Mouse (Mus musculus) limb, embryonic 13.5 days (tissue): Measurements from ENCODE around the gene Wdr76. TPM values are rescaled to one million over a fixed set of nuclear protein-coding genes. Genes with fewer than 3 reads are reported as not detected.
A peak's percentile ranks its signal among the peaks of the same experiment; 100 is the strongest.

Experiments used
- ATAC-seq: fragments of 200-750 bp; cut with Nextera tagmentation; 2 replicates; pipeline ENCODE4 v1.8.0; 2017; ENCODE audit warnings: low read depth, moderate number of reproducible peaks, moderate TSS enrichment; ENCODE audit not compliant: low FRiP score
- H3K27ac ChIP-seq: fragments of 300-500 bp; sonication (generic); 2 replicates; pipeline ENCODE4 v1.5.1; 2015; ENCODE audit warnings: inconsistent platforms, mild to moderate bottlenecking, moderate library complexity
- H3K27me3 ChIP-seq: fragments of 300-500 bp; sonication (generic); 2 replicates; pipeline ENCODE4 v1.6.1; 2015; ENCODE audit warnings: mild to moderate bottlenecking, inconsistent platforms
- H3K36me3 ChIP-seq: fragments of 300-500 bp; sonication (generic); 2 replicates; pipeline ENCODE4 v1.6.1; 2015; ENCODE audit warnings: inconsistent platforms, mild to moderate bottlenecking, moderate library complexity
- H3K4me1 ChIP-seq: fragments of 300-500 bp; sonication (generic); 2 replicates; pipeline ENCODE4 v1.6.1; 2015; ENCODE audit warnings: inconsistent platforms
- H3K4me2 ChIP-seq: fragments of 300-500 bp; sonication (generic); replicated peaks from 2 replicates; pipeline ENCODE4 v1.6.1; 2015; ENCODE audit warnings: inconsistent platforms, mild to moderate bottlenecking, moderate library complexity
- H3K4me3 ChIP-seq: fragments of 300-500 bp; sonication (generic); 2 replicates; pipeline ENCODE4 v1.5.1; 2015; ENCODE audit warnings: moderate library complexity, mild to moderate bottlenecking, inconsistent platforms
- H3K9ac ChIP-seq: fragments of 300-500 bp; sonication (generic); 2 replicates; pipeline ENCODE4 v1.6.1; 2015; ENCODE audit warnings: mild to moderate bottlenecking, inconsistent platforms
- H3K9me3 ChIP-seq: fragments of 300-500 bp; sonication (generic); 2 replicates; pipeline ENCODE4 v1.6.1; 2016; ENCODE audit warnings: inconsistent platforms
- WGBS: fragments of 180-500 bp; shearing (Covaris S2); methylation state at CpG from one replicate; pipeline ENCODE4 v1.1.7; 2015; 5-methylcytosine and 5-hydroxymethylcytosine counted together
- polyA plus RNA-seq: library from polyadenylated mRNA; unstranded; fragments of >200 nt; fragmentation: Nextera tagmentation; extraction: Ambion mirVana; gene quantifications from 2 replicates; pipeline ENCODE4 v1.2.1, GENCODE M21; 2015

The Wdr76 gene
- polyA plus RNA-seq, 1 experiment from 2014 or later = 8.2 TPM

DNA sequence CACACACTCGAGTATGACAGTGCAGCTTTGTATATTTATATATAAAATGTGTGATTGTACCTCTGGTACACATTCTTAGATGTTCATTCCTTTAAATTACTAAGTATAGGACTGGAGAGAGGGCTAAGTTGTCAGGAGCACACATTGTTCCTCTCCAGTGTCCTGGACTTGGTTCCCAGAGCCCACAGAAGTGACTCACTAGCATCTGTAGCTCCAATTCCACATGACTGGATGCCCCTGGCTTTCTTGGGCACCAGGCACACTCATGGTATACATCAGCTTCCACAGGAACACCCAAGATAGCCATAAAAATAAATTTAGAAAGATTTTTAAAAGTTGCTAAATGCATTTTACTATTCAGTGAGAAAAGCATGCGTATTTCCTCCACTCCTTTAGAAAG is 18.5 kb downstream of the Wdr76 start:
- ATAC-seq = no peak
- Histone ChIP-seq H3K4me3 (no peak overlapping the region), H3K9ac (no peak overlapping the region), H3K9me3 (no peaks in the 10 kb centered on the region), H3K4me1 (no peaks in the 10 kb centered on the region), H3K27ac (no peak overlapping the region), H3K27me3 (no peaks in the 10 kb centered on the region), H3K4me2 (no peak overlapping the region), H3K36me3 (peaks cover 44% of the 10 kb centered on the region)
- WGBS = 82% methylated on average over 2 of the region's 2 CpGs

DNA sequence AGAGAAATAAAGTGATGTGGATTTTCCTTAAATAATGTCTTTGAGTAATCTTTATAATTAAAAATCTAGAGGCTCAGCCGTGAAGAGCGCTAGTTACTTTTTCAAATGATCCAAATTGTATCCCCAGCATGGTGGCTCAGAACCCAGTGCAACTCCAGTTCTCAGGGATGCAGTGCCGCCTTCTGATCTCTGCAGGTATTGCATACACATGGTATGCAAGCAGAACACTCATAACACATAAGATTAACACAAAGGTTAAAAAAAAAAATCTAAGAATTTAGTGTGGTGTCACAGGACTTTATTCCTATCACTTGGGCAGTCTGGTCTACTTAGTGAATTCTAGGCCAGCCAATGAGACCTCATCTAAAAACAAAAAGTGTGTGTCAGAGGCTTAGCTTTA is 38.3 kb downstream of the Wdr76 start:
- Histone ChIP-seq H3K4me1 (no peaks in the 10 kb centered on the region), H3K4me3 (no peak overlapping the region), H3K27ac (no peak overlapping the region), H3K36me3 (peaks cover 38% of the 10 kb centered on the region), H3K9me3 (no peaks in the 10 kb centered on the region), H3K4me2 (no peak overlapping the region), H3K9ac (no peak overlapping the region), H3K27me3 (no peaks in the 10 kb centered on the region)
- ATAC-seq = no peak
- WGBS = 84% methylated on average over 3 of the region's 3 CpGs

DNA sequence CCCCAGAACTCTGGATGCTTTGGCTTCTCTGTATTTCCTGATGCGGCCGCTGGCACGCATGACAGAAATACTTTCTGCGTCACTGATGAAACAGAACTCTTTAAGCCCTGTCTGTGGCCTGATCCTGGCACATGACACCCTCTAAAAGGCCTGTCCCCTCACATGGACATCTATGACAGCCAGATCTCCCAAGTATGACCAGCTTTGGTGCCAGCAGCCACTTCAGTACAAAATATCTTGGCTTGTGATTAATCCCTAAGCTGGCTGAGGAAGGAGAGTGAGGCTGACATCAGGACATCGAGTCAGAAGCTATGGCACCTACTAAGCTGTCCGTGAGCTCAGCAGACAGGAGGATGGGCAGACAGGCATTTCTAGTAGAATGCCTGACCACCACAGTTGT is 43.1 kb downstream of the Wdr76 start:
- Histone ChIP-seq H3K27ac (no peak overlapping the region), H3K9ac (no peak overlapping the region)
- ATAC-seq = no peak

DNA sequence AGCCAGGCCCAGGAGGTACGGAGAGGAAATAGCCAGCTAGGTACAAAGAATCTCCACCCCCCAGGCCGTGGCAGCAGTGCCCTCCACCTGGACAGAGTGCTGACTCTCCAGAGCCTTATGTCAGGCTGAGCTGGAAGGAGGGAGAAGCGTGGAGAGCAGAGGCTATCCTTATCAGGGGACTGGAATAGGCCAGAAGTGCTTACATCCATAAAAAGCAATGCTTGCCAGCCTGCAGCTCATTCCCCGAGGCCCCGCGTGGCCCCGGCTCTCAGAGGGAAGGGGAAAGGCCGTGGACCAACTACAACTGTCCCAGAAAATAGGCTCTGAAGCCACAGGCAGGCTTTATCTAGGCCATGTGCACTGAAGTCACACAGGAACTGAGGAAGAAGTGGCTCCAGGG is 44.7 kb downstream of the Wdr76 start:
- H3K4me2 ChIP-seq = no peak overlapping the region
- no peak overlapping the region for H3K9ac ChIP-seq
- no peaks in the 10 kb centered on the region for H3K27me3 ChIP-seq
- no peaks in the 10 kb centered on the region for H3K9me3 ChIP-seq
- H3K4me1 ChIP-seq = peaks cover 16% of the 10 kb centered on the region
- no peak overlapping the region for H3K4me3 ChIP-seq
- WGBS = 70% methylated on average over 8 of the region's 8 CpGs
- H3K27ac ChIP-seq = no peak overlapping the region
- no peak for ATAC-seq
- peaks cover 3% of the 10 kb centered on the region; the same call in 1 of the 2 replicates for H3K36me3 ChIP-seq

More for the DNA sequence above, 43.1 kb downstream of the Wdr76 start:
- Histone ChIP-seq H3K4me3 (no peak overlapping the region), H3K9me3 (no peaks in the 10 kb centered on the region), H3K4me2 (no peak overlapping the region), H3K36me3 (peaks cover 14% of the 10 kb centered on the region; the same call in 1 of the 2 replicates), H3K4me1 (peaks cover 9% of the 10 kb centered on the region), H3K27me3 (no peaks in the 10 kb centered on the region)
- WGBS = 90% methylated on average over 6 of the region's 6 CpGs

DNA sequence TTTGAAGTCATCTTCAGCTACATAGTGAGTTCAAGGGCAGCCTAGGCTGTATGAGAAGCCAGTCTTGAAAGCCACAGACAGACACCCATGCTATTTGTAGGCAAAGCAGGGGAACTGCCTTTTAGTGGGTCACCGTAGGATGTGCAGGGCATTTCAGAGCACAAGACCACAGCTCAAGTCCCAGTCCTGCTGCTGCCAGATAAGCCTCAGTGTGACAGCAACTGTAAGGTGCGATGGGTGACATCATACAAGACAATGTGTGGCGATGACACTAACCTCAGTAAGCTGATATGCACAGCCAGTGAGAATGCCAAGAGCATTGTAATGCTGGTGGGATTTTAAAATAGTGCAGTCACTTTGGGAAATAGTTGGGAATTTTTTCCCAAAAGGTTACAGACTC is 56.6 kb downstream of the Wdr76 start:
- Histone ChIP-seq H3K36me3 (no peaks in the 10 kb centered on the region), H3K27me3 (no peaks in the 10 kb centered on the region), H3K4me3 (no peak overlapping the region), H3K9ac (no peak overlapping the region), H3K9me3 (no peaks in the 10 kb centered on the region), H3K4me2 (no peak overlapping the region), H3K27ac (no peak overlapping the region), H3K4me1 (no peaks in the 10 kb centered on the region)
- 93% methylated on average over 3 of the region's 3 CpGs for WGBS
- ATAC-seq = no peak

DNA sequence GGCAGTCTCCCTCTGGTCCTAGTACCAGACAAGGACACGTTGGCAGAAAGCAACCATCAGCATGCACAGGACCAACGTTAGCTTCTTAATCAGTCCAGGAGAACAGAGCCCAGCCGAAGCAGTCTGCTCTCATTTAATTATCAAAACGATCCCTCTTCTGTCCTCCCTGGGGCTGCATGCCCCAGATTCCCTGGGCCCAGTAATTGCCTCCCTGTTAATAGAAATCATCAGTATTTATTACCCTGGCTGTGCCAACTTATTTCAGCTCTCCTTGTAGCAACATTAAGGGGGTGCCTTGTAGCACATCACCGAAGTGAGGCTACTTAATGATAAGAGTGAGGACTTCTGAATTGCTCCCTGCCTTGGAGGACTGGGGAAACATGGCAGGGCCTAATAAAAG is 59.4 kb downstream of the Wdr76 start:
- H3K9me3 ChIP-seq = no peaks in the 10 kb centered on the region
- no peak overlapping the region for H3K4me3 ChIP-seq
- no peak for ATAC-seq
- H3K9ac ChIP-seq = no peak overlapping the region
- H3K4me1 ChIP-seq = no peaks in the 10 kb centered on the region
- H3K27ac ChIP-seq = no peak overlapping the region
- WGBS = 28% methylated on average over 5 of the region's 5 CpGs
- H3K27me3 ChIP-seq = no peaks in the 10 kb centered on the region
- no peaks in the 10 kb centered on the region for H3K36me3 ChIP-seq
- no peak overlapping the region for H3K4me2 ChIP-seq

DNA sequence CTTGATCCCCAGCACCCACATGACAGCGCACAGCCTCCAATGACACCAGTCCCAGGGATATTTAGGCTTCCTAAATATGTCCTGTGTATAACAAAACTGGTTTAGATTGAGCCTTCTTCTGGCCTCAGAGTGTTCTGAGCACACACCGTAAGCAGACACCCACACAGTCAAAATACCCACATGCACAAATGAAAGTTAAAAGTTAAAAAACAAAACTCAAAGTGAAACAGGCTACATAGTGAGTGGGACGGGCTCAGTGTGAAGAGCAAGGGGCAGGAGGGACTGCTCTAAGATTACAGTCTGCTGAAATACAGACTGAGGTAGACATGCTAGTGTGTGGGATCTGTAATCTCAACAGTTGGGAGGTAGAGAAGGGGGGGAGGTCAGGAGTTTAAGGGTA is 63.5 kb downstream of the Wdr76 start:
- H3K27me3 ChIP-seq = no peaks in the 10 kb centered on the region
- WGBS = 87% methylated on average over 3 of the region's 3 CpGs
- no peak overlapping the region for H3K4me2 ChIP-seq
- no peaks in the 10 kb centered on the region for H3K36me3 ChIP-seq
- H3K4me3 ChIP-seq = no peak overlapping the region
- no peak for ATAC-seq
- no peaks in the 10 kb centered on the region for H3K9me3 ChIP-seq
- H3K27ac ChIP-seq = no peak overlapping the region
- no peak overlapping the region for H3K9ac ChIP-seq
- no peaks in the 10 kb centered on the region for H3K4me1 ChIP-seq

DNA sequence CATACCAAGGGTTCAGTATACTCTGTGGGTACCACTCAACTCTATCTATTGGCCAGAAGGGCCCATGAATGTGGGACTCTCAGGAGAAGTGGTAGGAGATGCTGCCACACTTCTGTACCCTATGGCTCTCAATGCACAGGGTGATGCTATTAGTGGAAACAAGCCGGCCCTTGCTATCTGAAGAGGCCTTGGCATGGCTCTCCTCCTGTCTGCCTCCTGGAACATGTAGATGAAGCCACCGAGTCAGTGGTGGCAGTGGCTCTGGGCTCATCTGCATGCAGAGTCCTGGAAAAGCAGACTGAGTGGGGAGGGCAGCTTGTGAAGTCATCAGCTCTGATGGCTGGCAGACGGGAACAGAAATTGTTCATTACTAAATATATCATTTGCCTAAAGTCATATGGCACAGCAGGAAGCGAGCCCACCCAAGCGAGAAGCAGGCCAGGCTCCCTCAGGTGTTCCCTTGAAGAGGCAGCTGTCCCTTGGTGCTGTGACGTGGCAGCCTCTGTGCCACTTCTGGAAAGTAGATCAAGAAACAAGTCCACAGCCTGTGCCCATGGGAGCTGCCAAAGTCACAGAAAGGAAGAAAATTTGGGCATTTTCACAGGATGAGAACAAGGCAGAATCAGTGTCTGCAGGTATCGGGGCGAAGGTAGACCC is 64.6 kb downstream of the Wdr76 start:
- H3K9me3 ChIP-seq = no peaks in the 10 kb centered on the region
- H3K4me2 ChIP-seq = no peak overlapping the region
- no peak overlapping the region for H3K4me3 ChIP-seq
- no peak overlapping the region for H3K9ac ChIP-seq
- no peak for ATAC-seq
- H3K27me3 ChIP-seq = no peaks in the 10 kb centered on the region
- H3K36me3 ChIP-seq = no peaks in the 10 kb centered on the region
- 68% methylated on average over 8 of the region's 8 CpGs for WGBS
- H3K4me1 ChIP-seq = peaks cover 8% of the 10 kb centered on the region
- H3K27ac ChIP-seq = no peak overlapping the region

DNA sequence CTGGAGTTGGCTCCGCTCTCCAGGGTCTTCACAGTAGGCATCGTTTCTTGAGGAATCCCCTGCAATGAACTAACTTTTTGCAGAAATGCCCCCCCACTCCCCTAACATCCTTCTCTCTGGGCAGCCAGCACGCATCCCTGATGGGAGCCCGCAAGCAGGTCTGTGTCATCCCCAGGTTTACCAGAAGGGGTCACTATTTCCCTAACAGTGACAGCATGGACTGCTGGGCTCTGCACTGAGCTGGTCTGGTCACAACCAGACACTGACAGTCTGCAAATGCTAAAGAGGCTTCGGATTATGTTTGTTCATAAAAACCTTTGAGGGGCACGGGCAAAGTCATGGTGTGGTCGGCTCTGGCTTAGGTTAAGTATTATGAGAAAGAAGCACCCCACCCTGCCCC is 65.3 kb downstream of the Wdr76 start:
- Histone ChIP-seq H3K9me3 (no peaks in the 10 kb centered on the region), H3K4me2 (no peak overlapping the region), H3K4me3 (no peak overlapping the region), H3K36me3 (no peaks in the 10 kb centered on the region), H3K4me1 (peaks cover 8% of the 10 kb centered on the region), H3K9ac (no peak overlapping the region), H3K27me3 (no peaks in the 10 kb centered on the region), H3K27ac (no peak overlapping the region)
- WGBS = 17% methylated on average over 7 of the region's 7 CpGs
- peak; percentile 73 for ATAC-seq

DNA sequence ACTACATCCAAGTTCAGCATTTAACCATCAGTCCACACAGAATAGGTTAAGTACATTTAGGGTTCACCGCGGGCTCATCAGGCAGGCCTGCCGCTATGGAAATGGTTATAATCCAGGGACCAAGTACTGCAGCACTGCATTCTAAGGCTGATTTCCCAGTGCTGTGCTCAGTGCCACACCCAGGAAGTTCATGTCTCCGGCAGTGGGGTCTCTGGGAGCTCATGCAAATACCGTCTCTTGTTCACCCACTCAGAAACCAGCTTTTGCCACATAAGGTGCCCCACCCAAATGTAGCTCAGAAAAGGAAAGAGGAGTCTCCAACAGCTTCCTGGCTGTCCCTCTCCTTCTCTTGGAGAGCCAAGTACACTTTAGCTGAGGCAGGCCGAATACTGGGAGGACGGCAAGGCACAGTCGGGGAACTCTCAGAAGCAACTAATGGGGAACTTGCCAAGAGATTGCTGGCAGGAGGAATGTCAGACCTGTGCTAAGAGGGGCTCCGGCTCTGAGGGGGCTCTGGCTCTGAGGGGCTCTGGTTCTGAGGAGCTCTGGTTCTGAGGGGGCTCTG is 67.6 kb downstream of the Wdr76 start:
- Histone ChIP-seq H3K36me3 (no peaks in the 10 kb centered on the region), H3K4me3 (no peak overlapping the region), H3K27ac (no peak overlapping the region), H3K4me1 (peaks cover 8% of the 10 kb centered on the region), H3K27me3 (no peaks in the 10 kb centered on the region), H3K4me2 (no peak overlapping the region), H3K9ac (no peak overlapping the region), H3K9me3 (no peaks in the 10 kb centered on the region)
- WGBS = 79% methylated on average over 9 of the region's 9 CpGs
- ATAC-seq = no peak

DNA sequence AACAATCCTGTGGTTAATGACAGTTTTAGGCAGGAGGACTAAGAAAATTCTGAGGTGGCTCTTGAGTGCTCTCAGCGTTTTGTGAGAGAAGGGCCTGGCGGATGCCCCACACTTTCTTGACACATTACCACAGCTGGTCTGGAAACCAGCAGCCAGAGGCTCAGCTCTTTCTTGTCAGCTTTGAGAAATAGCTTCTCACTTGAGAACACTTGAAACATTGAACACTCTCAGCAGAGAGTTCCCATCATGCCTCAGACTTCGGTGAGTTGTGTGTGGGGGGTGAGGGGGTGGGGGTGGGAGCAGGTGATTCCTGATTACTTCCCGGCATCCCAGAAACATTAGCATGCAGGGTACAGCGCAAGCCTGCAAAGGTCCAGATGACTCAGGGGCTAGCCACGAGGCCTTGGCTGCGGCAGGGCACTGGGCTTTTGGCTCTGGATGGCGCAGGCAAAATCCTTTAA is 69.2 kb downstream of the Wdr76 start:
- ATAC-seq = no peak
- no peak overlapping the region for H3K9ac ChIP-seq
- no peak overlapping the region; the same call in 1 of the 2 replicates for H3K27ac ChIP-seq

DNA sequence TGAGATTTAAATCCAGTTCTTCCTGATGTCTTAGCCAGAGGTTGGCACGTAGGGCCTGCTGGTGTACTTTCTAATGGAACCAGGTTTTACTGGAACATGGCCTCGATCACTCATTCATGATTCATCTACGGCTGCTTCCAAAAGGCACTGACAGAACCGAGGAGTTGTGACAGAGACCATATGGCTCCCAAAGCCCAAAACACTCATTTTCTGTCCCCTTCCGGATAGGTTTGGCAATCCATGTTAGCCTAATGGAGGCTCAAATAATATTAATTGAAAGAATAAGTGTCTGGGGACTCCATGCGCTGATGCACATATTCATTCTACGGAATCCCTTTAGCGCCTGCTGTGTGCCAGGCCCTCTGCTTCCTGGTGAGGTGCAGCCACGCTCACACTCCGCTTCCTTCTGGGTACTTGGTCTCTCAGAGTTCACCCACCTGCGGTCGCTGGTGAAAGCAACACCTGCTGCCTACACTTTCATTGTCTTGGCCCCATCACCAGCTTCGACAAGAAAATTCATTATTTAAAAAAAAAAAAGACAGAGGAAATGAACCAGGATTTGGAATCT is 76.4 kb downstream of the Wdr76 start:
- Histone ChIP-seq H3K27ac (no peak overlapping the region), H3K4me1 (peaks cover 5% of the 10 kb centered on the region), H3K9ac (no peak overlapping the region), H3K27me3 (no peaks in the 10 kb centered on the region), H3K4me3 (no peak overlapping the region), H3K9me3 (no peaks in the 10 kb centered on the region), H3K4me2 (no peak overlapping the region), H3K36me3 (no peaks in the 10 kb centered on the region)
- ATAC-seq = no peak
- WGBS = 85% methylated on average over 13 of the region's 13 CpGs

More for the DNA sequence above, 69.2 kb downstream of the Wdr76 start:
- no peaks in the 10 kb centered on the region for H3K36me3 ChIP-seq
- WGBS = 37% methylated on average over 8 of the region's 8 CpGs
- H3K4me3 ChIP-seq = no peak overlapping the region
- H3K27me3 ChIP-seq = no peaks in the 10 kb centered on the region
- no peak overlapping the region for H3K4me2 ChIP-seq
- no peaks in the 10 kb centered on the region for H3K9me3 ChIP-seq
- H3K4me1 ChIP-seq = peaks cover 8% of the 10 kb centered on the region
